Mouse (Mus musculus) G1E (cell line): Measurements from ENCODE around the gene Ghrl.

Experiments
- CTCF ChIP-seq: IDR thresholded peaks from 2 replicates; pipeline ENCODE4 v1.5.1; 2012; ENCODE audit warnings: low read depth, low read length, inconsistent platforms, mixed read lengths
- GATA1 ChIP-seq: IDR thresholded peaks from 2 replicates; pipeline ENCODE4 v1.6.1; 2012; ENCODE audit warnings: borderline replicate concordance, low read length, inconsistent platforms, mixed read lengths
- GATA2 ChIP-seq: IDR thresholded peaks from 2 replicates; pipeline ENCODE4 v1.6.1; 2012; ENCODE audit warnings: low read depth, low read length, inconsistent platforms, borderline replicate concordance

GRCm38 (mm10) chr6:113747284-113747683, 27.6 kb upstream of the Ghrl start:
- TF ChIP-seq CTCF (no peak), GATA1 (no peak), GATA2 (no peak)
